Mouse (Mus musculus): ENCODE results near the gene Tcte1.

The Tcte1 gene

DNA sequence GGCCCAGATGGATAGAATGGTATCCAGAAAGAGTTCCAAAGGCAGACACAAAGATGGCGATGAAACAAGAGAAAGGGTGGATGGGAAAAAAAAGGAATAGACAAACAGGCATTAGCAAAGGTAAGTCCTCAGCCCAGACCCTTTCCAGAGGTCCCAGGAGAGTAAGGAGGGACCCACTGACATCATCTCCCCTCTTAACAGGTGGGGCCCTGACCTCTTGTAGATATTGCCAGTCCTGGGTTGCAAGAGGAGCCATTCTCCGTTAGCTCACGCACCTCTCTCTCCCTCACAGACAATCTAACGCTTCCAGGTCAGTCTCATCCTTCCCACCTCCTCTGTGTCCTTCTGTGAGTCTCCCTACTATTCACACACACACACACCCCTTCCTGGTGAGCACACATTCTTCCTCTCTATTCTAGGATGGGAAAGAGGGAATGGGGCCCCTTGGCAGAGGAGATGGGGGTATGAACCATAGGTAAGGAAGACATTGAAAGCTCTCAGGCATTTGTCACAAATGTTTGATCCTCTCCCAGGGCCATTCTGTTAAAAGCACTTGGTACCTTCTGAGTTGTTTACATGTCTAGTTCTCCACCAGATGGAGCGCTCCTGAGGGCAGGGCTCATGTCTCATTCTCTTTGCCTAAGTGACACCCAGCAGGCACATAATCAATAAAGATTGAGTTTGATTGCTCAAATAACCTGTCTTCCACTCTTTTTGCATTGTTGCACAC lies 24.4 kb downstream of the Tcte1 start:
- DNase-seq (ENCODE audit: low read depth, low spot score): no peak

DNA sequence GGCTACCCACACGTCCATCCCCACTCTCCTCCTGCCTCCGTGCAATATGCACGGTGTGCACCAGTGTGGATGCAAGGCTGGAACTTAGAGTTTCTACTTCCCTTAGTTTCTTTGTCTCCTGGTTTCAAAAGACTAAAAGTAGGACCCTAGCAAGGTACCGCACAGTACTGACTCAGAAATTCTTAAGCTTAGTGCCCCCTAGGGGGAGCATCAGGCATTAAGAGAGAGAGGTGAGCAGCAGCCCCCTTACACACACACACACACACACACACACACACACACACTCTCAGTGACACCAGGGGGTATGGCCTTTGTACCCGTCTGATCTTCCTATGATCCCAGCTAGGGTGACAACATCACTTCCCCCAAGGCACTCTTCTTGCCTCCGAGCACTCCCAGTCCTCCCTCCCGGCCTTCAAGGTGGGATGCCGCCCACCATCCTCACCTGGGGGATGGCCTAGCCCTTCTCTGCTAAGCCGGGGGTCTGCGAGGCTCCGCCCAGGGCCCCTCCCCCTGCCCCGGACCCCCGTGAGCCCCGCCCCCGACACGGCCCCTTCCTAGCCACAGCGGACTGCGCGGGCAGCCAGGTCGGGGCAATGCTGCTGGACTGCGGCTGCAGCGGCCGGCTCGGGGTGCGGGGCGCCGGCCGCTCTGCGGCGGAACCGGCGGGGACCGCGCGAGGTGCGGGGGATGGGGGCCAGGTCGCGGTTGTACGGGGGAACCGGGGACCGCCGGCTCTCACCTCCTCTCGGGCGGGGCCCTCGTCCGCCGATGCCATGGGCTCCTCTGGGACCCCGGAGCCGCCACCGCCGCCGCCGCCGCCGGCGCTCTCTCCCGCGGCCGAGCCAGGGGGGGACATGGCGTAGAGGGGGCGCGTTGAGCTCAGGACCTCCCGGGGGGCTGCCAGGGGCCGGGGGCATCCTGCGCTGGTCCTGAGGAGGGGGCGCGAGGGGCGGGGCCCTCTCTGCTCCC lies 25.6 kb downstream of the Tcte1 start:
- DNase-seq (ENCODE audit: low read depth, low spot score): peak; percentile 68

DNA sequence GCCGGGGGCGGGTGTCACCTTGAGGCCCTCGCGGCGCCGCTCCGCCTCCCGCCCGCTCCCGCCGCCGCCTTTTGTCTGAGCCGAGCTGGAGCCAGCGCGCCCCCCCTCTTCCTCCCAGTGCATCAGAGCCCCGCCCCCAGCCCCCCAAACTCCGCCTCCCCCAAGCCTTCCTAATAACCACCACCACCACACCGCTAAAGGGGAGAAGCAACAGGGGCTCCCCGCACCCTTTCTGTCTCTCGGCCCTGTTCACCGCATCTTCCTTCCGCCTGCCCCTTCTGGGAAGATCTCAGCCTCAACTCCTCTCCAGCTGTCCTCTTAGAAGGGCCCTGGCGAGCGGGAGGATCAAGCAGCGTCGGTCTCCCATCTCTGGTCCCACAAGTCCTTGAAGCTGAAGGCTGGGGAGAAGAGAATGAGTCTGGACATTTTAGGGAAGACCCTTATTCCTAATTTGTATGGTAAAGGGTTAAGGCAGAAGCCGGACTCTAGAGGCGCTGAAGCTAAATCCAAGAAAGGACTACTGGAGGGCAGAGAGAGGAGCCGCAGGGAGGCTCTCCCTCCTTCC lies 26.5 kb downstream of the Tcte1 start, which contains the start of gene Tmem151b:
Gene Tmem151b, minus strand, starts transcription at position 61 of the 565 bp plus-strand sequence.
- no peak for DNase-seq (ENCODE audit: low read depth, low spot score)

DNA sequence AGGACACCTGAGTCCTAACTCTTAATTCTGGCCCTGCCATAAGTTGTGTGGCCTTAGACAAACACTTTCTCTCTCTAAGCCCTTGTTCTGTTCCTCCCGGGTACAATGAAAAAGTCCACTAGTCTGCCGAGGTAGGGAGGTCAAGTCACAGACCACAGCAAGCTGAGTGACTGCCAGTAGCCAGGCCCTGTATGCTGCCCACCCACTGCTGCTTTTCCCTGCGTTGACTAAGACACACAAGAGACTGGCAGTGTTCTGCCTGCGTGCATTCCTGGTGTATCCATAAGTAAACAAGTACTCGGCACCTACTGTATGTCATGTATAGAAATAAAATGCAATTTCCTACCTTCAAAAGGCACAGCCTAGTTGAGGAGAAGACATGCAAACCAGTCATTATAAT lies 27.0 kb downstream of the Tcte1 start:
- DNase-seq (ENCODE audit: low read depth, low spot score): no peak

DNA sequence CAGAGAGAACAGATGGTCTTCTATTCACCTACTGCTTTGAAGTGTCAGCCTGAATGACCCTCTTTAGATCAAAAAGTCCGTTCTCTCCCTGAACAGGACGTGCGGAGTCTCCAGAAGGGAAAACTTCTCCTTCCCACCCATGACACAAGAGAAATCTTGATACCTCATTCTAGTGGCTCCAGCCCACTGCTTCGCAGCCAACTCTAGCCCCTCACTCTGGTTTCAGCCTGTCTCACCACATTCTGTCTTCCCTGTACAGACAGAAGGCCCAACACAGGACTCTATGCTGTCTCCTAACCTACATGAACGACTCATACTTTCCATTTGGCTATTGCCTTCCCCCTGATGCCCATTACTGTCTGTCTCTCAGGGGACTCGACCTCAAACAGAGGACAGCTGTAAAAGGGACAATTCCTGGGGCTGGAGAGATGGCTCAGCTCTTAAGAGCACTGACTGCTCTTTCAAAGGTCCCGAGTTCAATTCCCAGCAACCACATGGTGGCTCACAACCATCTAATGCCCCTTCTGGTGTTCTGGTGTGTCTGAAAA lies 28.1 kb downstream of the Tcte1 start:
- no peak for DNase-seq (ENCODE audit: low read depth, low spot score)

DNA sequence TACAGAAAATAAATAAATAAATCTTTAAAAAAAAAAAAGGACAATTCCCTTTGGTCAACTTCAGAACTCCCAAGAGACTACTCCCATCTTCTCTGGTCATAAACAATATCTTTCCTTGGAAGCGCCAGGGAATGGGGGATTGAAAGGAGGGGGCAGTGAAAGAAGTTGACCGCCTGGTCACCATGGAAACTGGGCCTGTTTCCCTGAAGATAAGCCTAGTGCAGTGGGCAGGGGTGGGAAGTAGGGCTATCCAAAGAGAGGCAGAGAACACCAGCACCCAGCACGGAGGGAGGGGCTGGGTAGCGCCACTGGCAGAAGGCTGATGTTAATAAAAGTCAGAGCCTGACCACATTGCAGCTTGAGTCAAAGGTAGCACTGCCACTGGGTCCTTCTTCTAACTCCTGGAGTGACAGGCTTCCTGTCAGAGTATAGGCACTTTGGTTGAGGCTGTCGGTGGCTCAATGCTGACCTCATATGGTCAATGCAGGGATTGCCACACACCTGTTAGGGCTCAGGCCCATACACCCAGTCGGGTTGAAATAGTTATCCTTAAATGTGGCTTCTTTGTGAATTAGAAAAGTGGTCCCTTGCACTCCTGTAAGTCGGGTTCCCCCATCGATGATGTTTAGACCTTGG lies 28.7 kb downstream of the Tcte1 start:
- peak; percentile 77 for DNase-seq (ENCODE audit: low read depth, low spot score)

DNA sequence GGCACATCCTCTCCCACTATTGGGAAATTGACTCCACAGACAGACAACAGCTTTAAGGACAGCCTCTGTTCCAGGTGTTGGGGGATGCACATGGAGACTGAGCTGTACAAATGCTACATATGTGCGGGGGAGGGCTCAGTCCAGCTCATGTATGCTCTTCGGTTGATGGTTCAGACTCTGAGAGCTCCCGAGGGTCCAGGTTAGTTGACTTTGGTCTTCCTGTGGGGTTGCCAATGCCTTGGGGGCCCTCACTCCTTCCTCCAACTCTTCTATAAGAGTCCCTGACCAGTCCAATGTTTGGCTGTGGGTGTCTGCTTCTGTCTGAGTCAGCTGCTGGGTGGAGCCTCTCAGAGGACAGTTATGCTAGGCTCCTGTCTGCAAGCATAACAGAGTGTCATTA lies 29.8 kb downstream of the Tcte1 start:
- DNase-seq (ENCODE audit: low read depth, low spot score): no peak

DNA sequence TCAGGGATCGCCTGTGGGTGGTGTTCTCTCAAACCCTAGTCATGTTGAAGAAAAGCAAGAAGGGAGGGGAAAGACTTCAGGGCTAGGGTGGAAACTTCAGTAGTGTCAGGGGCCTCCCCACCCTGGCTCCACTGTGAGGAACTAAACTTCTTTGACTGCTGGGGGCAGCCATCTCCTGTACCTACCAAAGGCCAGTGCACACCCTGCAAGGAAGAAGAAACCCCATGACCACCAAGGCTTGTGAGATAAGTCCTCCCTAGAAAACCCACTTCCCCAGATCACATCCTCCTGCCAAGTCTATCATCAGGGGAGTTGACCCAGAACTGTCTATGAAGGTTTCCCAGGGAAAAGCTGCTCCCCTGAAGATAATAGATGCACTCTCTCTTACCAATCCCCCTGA lies 31.2 kb downstream of the Tcte1 start:
- no peak for DNase-seq (ENCODE audit: low read depth, low spot score)

DNA sequence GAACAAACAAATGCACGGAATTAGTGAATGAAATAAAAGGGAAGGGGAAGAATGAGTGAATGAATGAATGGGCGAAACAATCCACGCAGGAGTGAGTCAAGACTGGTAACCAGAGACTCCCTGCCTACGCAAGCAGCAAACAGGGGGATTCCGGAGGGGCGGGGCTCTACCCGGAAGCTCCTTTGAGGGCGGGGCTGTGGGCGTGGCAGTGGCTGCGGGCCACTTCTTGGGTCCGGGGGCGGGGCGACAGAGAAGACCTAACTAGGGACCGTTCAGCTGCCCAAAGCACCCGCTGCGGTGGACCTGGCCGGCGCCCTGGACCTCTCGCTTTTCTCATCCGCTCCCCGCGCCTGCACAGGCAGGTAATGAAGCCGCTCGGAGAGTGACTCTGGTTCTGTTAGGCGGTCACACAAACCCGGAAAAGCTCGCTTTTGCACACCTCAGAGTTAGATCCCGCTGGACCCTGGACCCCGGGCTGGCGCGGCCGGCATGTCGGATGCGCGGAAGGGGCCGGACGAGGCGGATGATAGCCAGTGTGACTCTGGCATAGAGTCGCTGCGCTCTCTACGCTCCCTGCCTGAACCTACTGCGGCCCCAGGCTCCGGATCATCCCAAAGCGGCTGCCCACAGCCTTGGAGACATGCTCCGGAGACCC lies 32.3 kb downstream of the Tcte1 start, which contains the start of gene Nfkbie:
Gene Nfkbie, plus strand, starts transcription at position 252 of the 655 bp plus-strand sequence.
- DNase-seq (ENCODE audit: low read depth, low spot score): peak; percentile 91

DNA sequence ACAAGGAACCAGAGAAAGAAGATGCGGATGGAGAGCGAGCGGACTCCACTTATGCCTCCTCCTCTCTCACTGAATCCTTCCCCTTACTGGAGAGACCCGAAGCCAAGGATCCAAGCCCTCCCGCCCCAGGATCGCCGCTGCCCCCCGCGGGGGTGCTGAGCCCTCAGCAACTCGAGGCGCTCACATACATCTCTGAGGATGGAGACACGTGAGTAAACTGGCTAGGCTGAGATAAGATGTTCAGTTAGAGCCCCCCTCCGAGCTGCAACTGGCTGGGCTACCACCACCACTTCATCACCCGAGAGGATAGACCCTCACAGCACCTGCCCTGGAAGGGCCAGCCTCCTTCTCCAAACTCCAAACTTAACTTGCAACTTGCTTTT lies 32.9 kb downstream of the Tcte1 start:
- DNase-seq (ENCODE audit: low read depth, low spot score): no peak

DNA sequence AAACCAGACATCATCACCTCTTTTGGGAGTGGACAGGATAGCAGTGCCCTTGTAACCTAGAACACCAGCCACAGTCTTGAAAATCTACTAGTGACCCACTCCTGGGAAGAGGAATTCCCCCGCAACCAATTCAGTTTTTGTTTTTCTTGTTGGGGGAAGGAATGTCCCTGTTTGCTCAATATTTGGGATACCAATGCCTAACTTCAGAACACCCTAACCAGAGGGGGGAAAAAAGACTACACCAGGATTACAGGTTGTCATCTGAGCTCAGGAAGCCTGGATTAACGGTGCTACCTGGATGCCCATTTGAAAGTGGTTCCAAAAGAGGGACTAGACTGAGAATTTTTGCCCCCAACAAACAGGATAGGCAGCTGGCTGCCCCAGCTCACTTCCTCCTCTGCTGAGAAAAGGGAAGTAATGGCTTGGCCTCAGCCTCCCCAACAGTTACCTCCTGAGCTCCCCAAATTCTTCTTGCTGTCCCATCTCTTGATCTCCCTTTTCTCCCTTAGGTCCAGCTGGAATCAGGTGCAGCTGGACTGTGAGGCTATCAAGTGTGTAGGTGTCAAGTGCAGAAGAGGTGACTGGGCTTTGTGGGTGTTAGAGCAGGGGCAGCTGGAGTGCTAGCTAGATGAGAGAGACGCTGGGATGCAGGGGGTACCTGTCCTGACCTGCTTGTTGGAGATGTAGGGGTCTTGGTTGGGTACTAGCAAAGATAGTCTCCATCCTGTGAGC lies 33.4 kb downstream of the Tcte1 start:
- no peak for DNase-seq (ENCODE audit: low read depth, low spot score)

DNA sequence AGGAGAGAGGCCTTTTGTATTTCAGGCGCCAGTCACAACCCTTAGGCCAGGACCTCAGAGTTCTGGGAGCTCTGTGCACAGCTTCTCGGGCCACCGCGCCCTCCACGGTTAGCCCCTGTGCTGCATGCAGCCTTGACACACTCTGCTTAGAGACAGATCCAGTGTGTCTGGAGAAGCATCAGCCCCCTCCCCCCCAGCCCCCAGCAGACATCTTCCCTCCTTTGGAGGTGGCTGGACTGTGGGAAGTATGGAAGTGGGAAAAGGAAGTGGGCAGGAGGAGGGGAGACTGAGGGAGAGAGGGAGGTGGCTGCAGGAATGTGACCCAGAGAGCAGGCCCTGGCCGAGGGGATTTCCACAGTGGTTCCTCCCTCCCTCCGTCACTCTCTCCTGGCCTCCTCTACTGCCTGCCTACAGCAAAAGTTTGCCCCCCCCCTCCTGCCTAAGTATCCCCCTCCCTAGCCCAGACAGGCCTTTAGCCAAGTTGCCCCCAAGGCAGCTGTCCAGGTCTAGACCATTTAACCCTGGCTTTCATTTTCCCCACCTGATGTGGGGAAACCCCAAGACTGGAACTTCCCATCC lies 34.1 kb downstream of the Tcte1 start:
- no peak for DNase-seq (ENCODE audit: low read depth, low spot score)

DNA sequence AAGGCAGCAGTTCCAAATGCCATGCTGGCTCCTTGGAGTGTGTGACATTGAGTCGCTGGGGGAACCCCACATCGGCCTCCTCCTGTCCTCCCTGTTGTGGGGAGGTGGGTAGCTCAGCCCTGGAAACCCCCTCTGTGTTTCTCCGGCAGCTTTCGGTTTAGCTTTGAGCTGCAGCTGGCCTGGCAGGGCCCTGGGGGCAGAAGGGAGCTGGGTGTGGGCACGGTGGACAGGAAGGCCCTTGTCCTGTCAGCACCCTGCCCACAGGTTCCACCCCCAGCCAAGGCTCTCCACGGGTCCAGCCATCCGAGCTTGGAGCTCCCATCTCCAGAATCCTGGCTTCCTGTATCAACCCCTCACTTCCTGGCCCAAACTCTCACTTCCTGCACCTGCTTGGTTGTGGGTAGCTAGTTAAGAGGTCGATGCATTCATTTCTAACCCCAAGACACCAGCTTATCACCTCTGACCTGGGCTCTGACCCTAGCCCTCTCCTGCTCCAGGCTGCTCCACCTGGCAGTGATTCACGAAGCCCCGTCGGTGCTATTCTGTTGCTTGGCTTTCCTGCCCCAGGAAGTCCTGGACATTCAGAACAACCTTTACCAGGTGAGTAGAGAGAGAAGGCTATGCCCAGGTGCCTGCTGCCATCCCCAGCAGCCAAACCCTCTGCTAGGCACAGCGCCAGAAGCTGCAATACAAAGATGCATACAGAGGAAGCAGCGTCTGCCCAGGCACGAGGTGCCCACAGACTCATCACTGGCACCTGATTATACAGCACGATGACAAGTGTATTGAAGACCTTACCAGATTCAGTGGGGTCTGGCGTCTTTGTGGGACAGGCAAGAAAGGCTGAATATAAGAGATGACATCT lies 35.0 kb downstream of the Tcte1 start:
- no peak for DNase-seq (ENCODE audit: low read depth, low spot score)

DNA sequence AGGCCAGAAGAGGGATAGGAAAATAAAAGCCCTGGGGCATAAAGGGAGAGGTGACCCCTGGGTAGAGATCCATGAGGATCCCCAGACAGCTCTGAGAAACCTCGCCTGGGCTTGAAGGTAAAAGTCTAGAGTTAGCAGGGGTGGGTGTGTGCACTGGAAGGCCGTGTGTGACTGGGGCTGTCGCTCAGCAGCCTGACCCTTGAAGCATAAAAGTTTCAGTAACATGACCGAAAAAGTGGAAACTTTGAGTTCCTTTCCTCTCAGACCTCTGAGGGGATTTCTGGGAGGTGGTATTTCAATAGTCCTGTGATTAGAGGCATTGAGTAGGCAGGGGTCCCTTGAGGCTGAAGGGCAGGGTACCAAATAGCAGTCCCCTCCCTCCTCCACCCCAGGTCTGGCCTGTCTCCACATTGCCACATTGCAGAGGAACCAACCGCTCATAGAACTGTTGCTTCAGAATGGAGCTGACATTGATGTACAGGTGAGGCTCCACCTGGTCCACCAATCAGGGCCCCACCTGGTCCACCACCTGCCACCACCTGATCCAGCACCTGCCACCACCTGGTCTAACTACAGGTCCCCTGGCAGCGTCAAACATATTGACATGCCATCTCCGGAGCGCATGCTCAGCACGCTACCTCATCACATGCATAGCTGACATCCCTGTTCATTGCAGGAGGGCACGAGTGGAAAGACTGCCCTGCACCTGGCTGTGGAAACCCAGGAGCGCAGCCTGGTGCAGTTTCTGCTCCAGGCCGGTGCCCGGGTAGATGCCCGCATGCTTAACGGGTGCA lies 36.7 kb downstream of the Tcte1 start:
- DNase-seq (ENCODE audit: low read depth, low spot score): no peak

DNA sequence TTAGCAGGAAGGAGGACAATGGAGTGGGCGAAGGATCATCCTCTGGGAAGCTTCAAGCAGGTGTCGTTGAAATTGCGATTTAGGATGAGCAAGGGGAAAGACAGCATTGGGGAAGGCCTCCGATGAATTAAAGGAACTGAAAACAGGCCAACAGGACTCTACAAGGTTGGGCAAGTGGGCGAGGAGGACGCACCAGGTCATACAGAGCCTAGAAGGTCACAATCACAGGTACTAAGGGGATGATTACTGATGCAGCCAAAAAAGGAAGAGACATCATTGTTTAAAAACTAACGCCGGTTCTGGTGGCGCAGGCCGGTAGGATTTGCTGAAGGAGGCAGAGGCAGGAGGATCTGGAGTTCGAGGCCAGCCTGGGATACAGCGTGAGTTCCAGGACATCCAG lies 40.0 kb downstream of the Tcte1 start:
- DNase-seq (ENCODE audit: low read depth, low spot score): no peak

DNA sequence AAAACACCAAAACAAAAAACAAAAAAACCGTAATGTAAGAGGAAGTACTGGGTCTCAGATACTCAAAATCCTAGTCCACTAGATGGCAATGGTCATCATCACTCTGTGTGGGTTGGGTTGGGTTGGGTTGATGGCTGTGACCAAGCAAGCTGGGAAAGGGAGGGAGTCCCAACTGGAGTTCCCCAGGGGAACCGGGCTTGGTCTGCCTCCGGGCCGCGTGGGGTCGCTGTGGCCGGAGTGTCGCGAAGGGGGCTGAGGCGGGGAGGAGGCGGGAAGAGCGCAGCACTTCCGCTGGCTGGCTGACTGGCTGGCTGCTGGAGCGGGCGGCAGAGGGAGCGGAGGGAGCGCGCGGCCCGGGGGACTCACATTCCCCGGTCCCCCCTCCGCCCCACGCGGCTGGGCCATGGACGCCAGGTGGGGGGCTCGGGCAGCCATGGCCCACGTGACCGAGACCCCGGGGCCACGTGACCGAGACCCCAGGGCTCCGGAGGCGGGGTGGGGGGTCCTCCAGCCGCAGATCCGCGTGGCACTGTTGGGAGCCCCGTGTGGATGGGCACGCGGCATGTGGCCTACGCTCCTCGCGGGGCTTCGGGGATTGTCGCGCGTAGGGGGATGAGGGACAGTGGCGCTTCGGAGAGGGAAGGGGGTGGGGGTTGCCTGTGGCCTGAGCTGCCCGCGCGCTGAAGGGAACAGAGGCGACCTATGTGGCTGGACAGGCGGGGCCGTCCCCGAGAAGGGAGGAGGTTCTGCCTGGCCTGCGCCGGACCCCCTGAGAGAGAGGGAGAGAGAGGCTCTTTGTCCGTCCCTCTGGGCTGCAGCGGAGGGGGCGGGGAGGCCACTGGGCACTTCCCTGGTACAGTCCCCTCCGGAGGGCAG lies 40.7 kb downstream of the Tcte1 start, which contains the start of gene Slc35b2:
Gene Slc35b2, plus strand, starts transcription at position 220 of the 876 bp plus-strand sequence.
- peak; percentile 94 for DNase-seq (ENCODE audit: low read depth, low spot score)

DNA sequence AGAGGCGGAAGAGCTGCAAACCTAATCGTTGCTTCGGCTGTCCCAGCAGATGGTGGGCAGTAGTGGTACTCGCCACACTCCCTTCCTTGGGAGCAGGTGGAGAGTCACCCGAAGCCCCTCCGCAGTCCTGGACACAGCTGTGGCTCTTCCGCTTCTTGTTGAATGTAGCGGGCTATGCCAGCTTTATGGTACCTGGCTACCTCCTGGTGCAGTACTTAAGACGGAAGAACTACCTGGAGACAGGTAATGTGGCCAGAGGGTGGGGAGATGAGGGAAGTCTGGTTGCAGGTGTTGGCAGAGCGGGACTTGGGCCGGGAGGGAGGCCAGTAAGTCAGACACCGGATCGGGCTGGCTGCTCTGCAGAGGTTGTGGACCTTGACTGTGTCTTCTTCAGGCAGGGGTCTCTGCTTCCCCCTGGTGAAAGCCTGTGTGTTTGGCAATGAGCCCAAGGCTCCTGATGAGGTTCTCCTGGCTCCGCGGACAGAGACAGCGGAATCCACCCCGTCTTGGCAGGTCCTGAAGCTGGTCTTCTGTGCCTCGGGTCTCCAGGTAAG lies 41.4 kb downstream of the Tcte1 start:
- no peak for DNase-seq (ENCODE audit: low read depth, low spot score)

Measured in mesoderm, embryonic 11.5 days (tissue).